Mouse (Mus musculus): ENCODE data around the gene Frmd6.

GRCm38 (mm10) chr12:70778271-70778670 is 47.0 kb upstream of the Frmd6 start:
- TF ChIP-seq POLR2A (IDR thresholded peaks at IDR 0.05; ENCODE audit: borderline replicate concordance, insufficient read depth, low read length) (no peak), CTCF (IDR thresholded peaks at IDR 0.05; ENCODE audit: borderline replicate concordance, insufficient read depth, low read depth, low read length) (no peak)

Data from cerebellum, adult 2 months (tissue).